Mouse (Mus musculus) lung, postnatal 4 days (tissue): ENCODE measurements around the gene Fgf16.

Experiments
- DNase-seq, 2 experiments: peaks; one replicate each; pipeline ENCODE4 v3.0.0; 2021

Fgf16 gene

GRCm38 (mm10) chrX:105764162-105765004, at the start of gene Fgf16:
Gene Fgf16 (plus strand): TSS chrX:105764279.
- DNase-seq = peak in 1 of 2 experiments; percentile 13

- no peak for DNase-seq
Observed at GRCm38 (mm10) chrX:105714740-105715139, 49.3 kb upstream of the Fgf16 start.

- no peak for DNase-seq
Observed at GRCm38 (mm10) chrX:105715789-105716321, 48.2 kb upstream of the Fgf16 start.

GRCm38 (mm10) chrX:105718388-105718787, 45.7 kb upstream of the Fgf16 start:
- no peak for DNase-seq

- DNase-seq = no peak
Observed at GRCm38 (mm10) chrX:105718943-105719342, 45.1 kb upstream of the Fgf16 start.

GRCm38 (mm10) chrX:105724174-105724573, 39.9 kb upstream of the Fgf16 start:
- no peak for DNase-seq

- peak in 1 of 2 experiments; percentile 15 for DNase-seq
Observed at GRCm38 (mm10) chrX:105762847-105763527, 1.1 kb upstream of the Fgf16 start.

GRCm38 (mm10) chrX:105763612-105764011, 467 bp upstream of the Fgf16 start:
- DNase-seq = peak in 1 of 2 experiments; percentile 19

GRCm38 (mm10) chrX:105765005-105765706, 1.1 kb downstream of the Fgf16 start:
- DNase-seq = no peak

- DNase-seq = peak in 1 of 2 experiments; percentile 21
Observed at GRCm38 (mm10) chrX:105766013-105766412, 1.9 kb downstream of the Fgf16 start.

- peak in 1 of 2 experiments; percentile 13 for DNase-seq
Observed at GRCm38 (mm10) chrX:105767177-105767764, 3.2 kb downstream of the Fgf16 start.

GRCm38 (mm10) chrX:105767932-105768331, 3.9 kb downstream of the Fgf16 start:
- no peak for DNase-seq

- no peak for DNase-seq
Observed at GRCm38 (mm10) chrX:105773281-105773680, 9.2 kb downstream of the Fgf16 start.

GRCm38 (mm10) chrX:105794806-105795403, 30.8 kb downstream of the Fgf16 start:
- DNase-seq = no peak

- no peak for DNase-seq
Observed at GRCm38 (mm10) chrX:105824462-105824861, 60.4 kb downstream of the Fgf16 start.
